Mouse (Mus musculus): ENCODE measurements around the gene Sat2. TPM values are rescaled to one million over a fixed set of nuclear protein-coding genes. Genes with fewer than 3 reads are reported as not detected.

Gene Sat2
- total and polyA plus RNA-seq, 3 experiments = not detected

- TF ChIP-seq JUND (conservative IDR thresholded peaks at IDR 0.05; ENCODE audit: low read depth, low read length) (no peak), CHD2 (IDR thresholded peaks at IDR 0.05; ENCODE audit: low read length) (peak; percentile 37; the same call in 1 of the 2 replicates), CHD1 (IDR thresholded peaks at IDR 0.05; ENCODE audit: low read depth, low read length) (peak; percentile 95), USF1 (IDR thresholded peaks at IDR 0.05; ENCODE audit: low read depth, low read length) (no peak), CTCF (conservative IDR thresholded peaks at IDR 0.05 in 1 of 2, IDR thresholded peaks at IDR 0.05 in 1 of 2; ENCODE audit: low read depth in 2 of 2, low read length in 2 of 2) (peak in 1 of 2 experiments; percentile 52; a peak in 2 of 4 replicates), ETS1 (conservative IDR thresholded peaks at IDR 0.05; ENCODE audit: low read depth, low read length) (peak; percentile 54; the same call in 1 of the 2 replicates), E2F4 (IDR thresholded peaks at IDR 0.05; ENCODE audit: insufficient replicate concordance, low read depth, low read length) (no peak; the same call in none of the 2 replicates), ZMIZ1 (IDR thresholded peaks at IDR 0.05; ENCODE audit: low read depth, low read length) (peak; percentile 97), ZNF384 (IDR thresholded peaks at IDR 0.05; ENCODE audit: low read depth, low read length) (peak; percentile 76), JUN (IDR thresholded peaks at IDR 0.05; ENCODE audit: insufficient read depth, low read depth, low read length) (no peak), TBP (conservative IDR thresholded peaks at IDR 0.05; ENCODE audit: low read depth, low read length) (peak; percentile 96)
These were observed 40.6 kb downstream of the Sat2 start, which contains the start of gene Mpdu1 (continued) for GRCm38 (mm10) chr11:69662213-69662966.

- Histone ChIP-seq H3K79me2 (replicated peaks; ENCODE audit: control insufficient read depth, extremely low read depth, insufficient read depth, poor library complexity, severe bottlenecking) (peaks cover 33% of the 10 kb centered on the region), H3K4me2 (ENCODE audit: insufficient read depth, low read depth, poor library complexity, severe bottlenecking) (peak overlapping the region; percentile 65), H3K36me3 (replicated peaks in 1 of 2; ENCODE audit: control insufficient read depth in 1 of 2, insufficient read depth in 1 of 2, low read length in 1 of 2) (peaks cover 32 to 50% of the 10 kb centered on the region in 2 experiments), H3K4me3 (replicated peaks in 1 of 3; ENCODE audit: low read depth in 2 of 3, low read length in 2 of 3, poor library complexity in 1 of 3) (peak overlapping the region; percentile 66 to 70 (median 70)), H3K27ac (ENCODE audit: insufficient read depth, low read depth) (peak overlapping the region; percentile 95), H3K27me3 (replicated peaks) (no peaks in the 10 kb centered on the region), H3K4me1 (ENCODE audit: control insufficient read depth in 1 of 2, insufficient read depth in 2 of 2) (peaks cover 18 to 69% of the 10 kb centered on the region in 2 experiments), H3K9ac (ENCODE audit: insufficient read depth, low read depth) (peak overlapping the region; percentile 97), H3K9me3 (replicated peaks; ENCODE audit: low read length) (no peaks in the 10 kb centered on the region)
- peak; percentile 48 for DNase-seq (ENCODE audit: extremely low read depth)
- in situ Hi-C loops (cut with MboI; ENCODE audit: low pct_ligation_motif_present, low pct_unique_long_range_greater_than_20kb, low sequenced_read_pairs) (no loop called here), dilution Hi-C loops (cut with MboI; ENCODE audit: extremely low pct_ligation_motif_present, extremely low pct_unique_long_range_greater_than_20kb, low sequenced_read_pairs) (no loop called here)
- TF ChIP-seq MEF2A (IDR thresholded peaks at IDR 0.05; ENCODE audit: borderline replicate concordance, low read depth, low read length) (peak; percentile 30; the same call in 1 of the 2 replicates), ETS1 (conservative IDR thresholded peaks at IDR 0.05; ENCODE audit: low read depth, low read length) (peak; percentile 50; the same call in 1 of the 2 replicates), NRF1 (IDR thresholded peaks at IDR 0.05; ENCODE audit: low read depth, low read length) (no peak), POLR2AphosphoS2 (IDR thresholded peaks at IDR 0.05; ENCODE audit: low read depth, low read length) (no peak), MAFK (IDR thresholded peaks at IDR 0.05; ENCODE audit: insufficient replicate concordance, low read length) (no peak), POLR2A (IDR thresholded peaks at IDR 0.05; ENCODE audit: low read depth, low read length) (no peak; the same call in 1 of the 2 replicates), CHD2 (IDR thresholded peaks at IDR 0.05; ENCODE audit: low read length) (peak; percentile 31; the same call in 1 of the 2 replicates), USF1 (IDR thresholded peaks at IDR 0.05; ENCODE audit: low read depth, low read length) (0 out of 2 replicates have a peak, but pooled peaks have one; percentile 2), MAZ (IDR thresholded peaks at IDR 0.05; ENCODE audit: low read depth, low read length) (no peak), USF2 (conservative IDR thresholded peaks at IDR 0.05; ENCODE audit: low read depth, low read length) (no peak; the same call in 1 of the 2 replicates), PAX5 (IDR thresholded peaks at IDR 0.05; ENCODE audit: low read length) (no peak), MAX (IDR thresholded peaks at IDR 0.05; ENCODE audit: low read length) (no peak; the same call in 1 of the 2 replicates), JUND (conservative IDR thresholded peaks at IDR 0.05; ENCODE audit: low read depth, low read length) (no peak), BHLHE40 (IDR thresholded peaks at IDR 0.05; ENCODE audit: low read depth, low read length) (peak; percentile 37; the same call in 1 of the 2 replicates), JUN (IDR thresholded peaks at IDR 0.05; ENCODE audit: insufficient read depth, low read depth, low read length) (no peak), TBP (conservative IDR thresholded peaks at IDR 0.05; ENCODE audit: low read depth, low read length) (no peak), RAD21 (IDR thresholded peaks at IDR 0.05; ENCODE audit: low read depth, low read length) (no peak), ZC3H11A (IDR thresholded peaks at IDR 0.05; ENCODE audit: low read depth, low read length) (no peak), MXI1 (IDR thresholded peaks at IDR 0.05; ENCODE audit: low read depth, low read length) (peak; percentile 62; the same call in 1 of the 2 replicates), SIN3A (IDR thresholded peaks at IDR 0.05; ENCODE audit: low read length) (no peak), IRF4 (IDR thresholded peaks at IDR 0.05; ENCODE audit: low read depth, low read length) (peak; percentile 80), NELFE (IDR thresholded peaks at IDR 0.05; ENCODE audit: low read depth, low read length) (peak; percentile 23; the same call in 1 of the 2 replicates), CHD1 (IDR thresholded peaks at IDR 0.05; ENCODE audit: low read depth, low read length) (peak; percentile 89; the same call in 1 of the 2 replicates), SMC3 (IDR thresholded peaks at IDR 0.05; ENCODE audit: low read depth, low read length) (no peak), ZKSCAN1 (IDR thresholded peaks at IDR 0.05; ENCODE audit: borderline replicate concordance, low read depth, low read length) (no peak), TCF12 (IDR thresholded peaks at IDR 0.05; ENCODE audit: low read depth, low read length) (peak; percentile 35; the same call in 1 of the 2 replicates), GABPA (IDR thresholded peaks at IDR 0.05; ENCODE audit: insufficient replicate concordance, low read depth, low read length) (no peak), EP300 (IDR thresholded peaks at IDR 0.05; ENCODE audit: low read length) (peak; percentile 71)
These were observed 41.3 kb downstream of the Sat2 start for GRCm38 (mm10) chr11:69662967-69663671.

All from CH12.LX (cell line).